Mouse (Mus musculus): ENCODE results near the gene Smim23. TPM values are rescaled to one million over a fixed set of nuclear protein-coding genes. Genes with fewer than 3 reads are reported as not detected.

Gene Smim23
- polyA plus RNA-seq (2015; fragmentation: Nextera tagmentation; extraction: Ambion mirVana), result not detected in 2 replicates

GRCm38 (mm10) chr11:32824505-32824904 is at the start of gene Smim23:
Smim23 (minus strand) TSS chr11:32824605.
- no peak for DNase-seq (ENCODE audit: low spot score)

- DNase-seq (ENCODE audit: low spot score), result no peak
Measured at GRCm38 (mm10) chr11:32868619-32869383, 44.4 kb upstream of the Smim23 start.

GRCm38 (mm10) chr11:32864615-32865014 is 40.2 kb upstream of the Smim23 start:
- no peak for DNase-seq (ENCODE audit: low spot score)

- no peak for DNase-seq (ENCODE audit: low spot score)
Measured at GRCm38 (mm10) chr11:32857418-32857879, 33.0 kb upstream of the Smim23 start.

- no peak for DNase-seq (ENCODE audit: low spot score)
Measured at GRCm38 (mm10) chr11:32846682-32847222, 22.3 kb upstream of the Smim23 start.

GRCm38 (mm10) chr11:32841169-32841568 is 16.8 kb upstream of the Smim23 start:
- no peak for DNase-seq (ENCODE audit: low spot score)

- DNase-seq (ENCODE audit: low spot score), result no peak
Measured at GRCm38 (mm10) chr11:32840256-32840655, 15.9 kb upstream of the Smim23 start.

GRCm38 (mm10) chr11:32835022-32835421 is 10.6 kb upstream of the Smim23 start:
- DNase-seq (ENCODE audit: low spot score), result no peak

- DNase-seq (ENCODE audit: low spot score), result no peak
Measured at GRCm38 (mm10) chr11:32834367-32834918, 10.0 kb upstream of the Smim23 start.

GRCm38 (mm10) chr11:32817566-32817965 is 6.8 kb downstream of the Smim23 start:
- no peak for DNase-seq (ENCODE audit: low spot score)

GRCm38 (mm10) chr11:32814286-32814685 is 10.1 kb downstream of the Smim23 start:
- DNase-seq (ENCODE audit: low spot score), result no peak

- DNase-seq (ENCODE audit: low spot score), result no peak
Measured at GRCm38 (mm10) chr11:32809091-32809490, 15.3 kb downstream of the Smim23 start.

- peak; percentile 16 for DNase-seq (ENCODE audit: low spot score)
Measured at GRCm38 (mm10) chr11:32805958-32806357, 18.4 kb downstream of the Smim23 start.

- DNase-seq (ENCODE audit: low spot score), result no peak
Measured at GRCm38 (mm10) chr11:32803658-32804057, 20.7 kb downstream of the Smim23 start.

- DNase-seq (ENCODE audit: low spot score), result no peak
Measured at GRCm38 (mm10) chr11:32801715-32802114, 22.7 kb downstream of the Smim23 start.

GRCm38 (mm10) chr11:32800929-32801375 is 23.5 kb downstream of the Smim23 start:
- no peak for DNase-seq (ENCODE audit: low spot score)

GRCm38 (mm10) chr11:32798445-32798844 is 26.0 kb downstream of the Smim23 start:
- DNase-seq (ENCODE audit: low spot score), result no peak

GRCm38 (mm10) chr11:32794759-32795445 is 29.5 kb downstream of the Smim23 start:
- no peak for DNase-seq (ENCODE audit: low spot score)

- no peak for DNase-seq (ENCODE audit: low spot score)
Measured at GRCm38 (mm10) chr11:32786201-32786600, 38.2 kb downstream of the Smim23 start.

GRCm38 (mm10) chr11:32785591-32786147 is 38.7 kb downstream of the Smim23 start:
- no peak for DNase-seq (ENCODE audit: low spot score)

- DNase-seq (ENCODE audit: low spot score), result no peak
Measured at GRCm38 (mm10) chr11:32782724-32783123, 41.7 kb downstream of the Smim23 start.

All from thymus, postnatal 0 days (tissue).